Mouse (Mus musculus) erythroblast, adult 5-6 weeks (primary cell): ENCODE measurements around the gene Ltb4r1. TPM values are rescaled to one million over a fixed set of nuclear protein-coding genes. Genes with fewer than 3 reads are reported as not detected.

ENCODE experiments used
- ATAC-seq: replicated peaks from 2 replicates; pipeline ENCODE4 v1.8.0; 2016; ENCODE audit warnings: moderate number of reproducible peaks, mild to moderate bottlenecking, moderate TSS enrichment, inconsistent platforms; ENCODE audit not compliant: poor library complexity, low FRiP score, severe bottlenecking
- total RNA-seq, 2 experiments: library from RNA; stranded (forward) in 1 of 2; stranded (reverse) in 1 of 2; fragments of 150-400 nt in 1 of 2; fragments of 200-764, 138-1000 nt in 1 of 2; gene quantifications; 2 replicates each; pipeline versions ENCODE4 v1.2.3 to v1.2.4; 2015 to 2017; ENCODE audit warnings: low replicate concordance in 2 of 2

Ltb4r1 gene
- total RNA-seq (2015; ENCODE audit: low replicate concordance) (6.3 and 14.8 TPM in 2 replicates), total RNA-seq (2017; ENCODE audit: low replicate concordance) (9.3 and 21.8 TPM in 2 replicates)

DNA sequence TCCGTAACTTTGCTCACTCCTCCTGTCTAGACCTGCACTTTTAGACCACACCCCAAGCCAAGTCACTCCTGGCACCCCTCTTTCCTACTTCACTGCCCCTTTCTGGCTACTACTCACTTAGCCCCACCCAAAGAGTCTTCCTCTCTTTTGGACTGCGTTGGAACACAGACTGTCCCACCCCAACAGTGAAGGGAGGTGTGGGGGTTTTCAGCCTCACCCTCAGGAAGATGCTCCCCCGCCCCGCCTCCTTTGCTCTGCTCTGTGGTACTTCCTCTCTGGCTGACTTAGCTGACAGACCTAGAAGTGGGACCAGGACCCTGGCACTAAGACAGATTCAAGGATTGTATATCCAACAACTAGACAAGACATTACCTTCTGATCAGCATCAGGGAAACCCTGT lies at the start of gene Ltb4r1:
Ltb4r1 (plus strand) TSS at position 267 of the 400 bp plus-strand sequence.
- no peak for ATAC-seq

DNA sequence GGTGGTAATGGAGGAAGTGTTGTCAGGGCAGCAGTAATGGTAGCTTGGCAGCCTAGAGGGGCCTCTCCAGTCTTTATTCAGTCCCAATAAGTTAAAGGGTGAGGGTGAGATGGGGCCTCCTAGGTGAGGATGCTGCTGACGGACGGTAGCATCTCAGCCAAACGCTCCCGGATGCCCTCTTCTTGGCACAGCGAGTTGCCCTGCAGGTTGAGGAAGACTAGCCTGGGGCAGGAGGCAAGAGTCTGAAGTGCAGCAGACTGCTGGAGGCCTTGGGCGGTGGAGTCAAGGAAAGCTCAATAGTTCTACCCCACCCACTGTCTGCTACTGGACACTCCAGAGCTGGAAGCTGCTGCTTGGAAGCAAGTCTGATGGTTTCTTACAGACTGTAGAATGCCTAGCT lies 49.5 kb upstream of the Ltb4r1 start:
- ATAC-seq, result no peak

DNA sequence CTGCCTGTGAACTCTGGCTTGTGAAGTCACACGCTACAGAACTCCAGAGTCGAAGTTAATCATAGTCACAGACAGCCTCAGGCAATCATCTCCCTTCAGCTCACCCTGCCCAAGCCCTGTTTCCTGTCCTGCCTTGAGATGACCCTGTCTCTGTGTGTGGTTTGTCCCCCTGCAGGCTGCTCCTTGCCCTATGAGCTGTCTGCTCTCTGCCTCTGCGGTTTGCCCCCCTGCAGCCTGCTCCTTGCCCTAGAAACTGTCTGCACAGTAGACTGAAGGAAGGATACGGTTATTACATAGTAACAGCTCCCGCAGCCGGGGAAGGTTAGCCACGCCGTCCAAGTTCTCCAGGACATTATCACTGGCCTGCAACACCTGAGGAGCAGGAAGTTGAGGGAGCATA lies 48.9 kb upstream of the Ltb4r1 start:
- ATAC-seq, result no peak

DNA sequence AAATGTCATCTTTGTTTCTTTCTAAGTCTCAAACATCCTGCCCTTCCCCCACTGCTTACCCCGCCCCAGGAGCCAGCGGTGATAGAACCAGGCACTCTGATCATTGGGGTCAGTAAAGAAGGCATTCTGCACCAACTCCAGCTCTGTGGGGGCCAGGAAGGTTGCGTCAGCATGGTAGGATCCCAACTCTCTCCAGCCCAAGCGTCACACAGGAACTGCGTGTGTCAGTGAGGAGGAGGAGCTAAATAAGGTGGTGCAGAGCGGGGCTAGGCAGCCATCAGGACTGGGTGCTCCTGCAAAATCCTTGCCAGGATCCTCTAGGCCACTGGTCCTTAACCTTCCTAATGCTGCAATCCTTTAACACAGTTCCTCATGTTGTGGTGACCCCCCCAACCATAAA lies 46.0 kb upstream of the Ltb4r1 start:
- no peak for ATAC-seq

- ATAC-seq, result no peak
These were observed 45.1 kb upstream of the Ltb4r1 start for GRCm38 (mm10) chr14:55720666-55721065.

DNA sequence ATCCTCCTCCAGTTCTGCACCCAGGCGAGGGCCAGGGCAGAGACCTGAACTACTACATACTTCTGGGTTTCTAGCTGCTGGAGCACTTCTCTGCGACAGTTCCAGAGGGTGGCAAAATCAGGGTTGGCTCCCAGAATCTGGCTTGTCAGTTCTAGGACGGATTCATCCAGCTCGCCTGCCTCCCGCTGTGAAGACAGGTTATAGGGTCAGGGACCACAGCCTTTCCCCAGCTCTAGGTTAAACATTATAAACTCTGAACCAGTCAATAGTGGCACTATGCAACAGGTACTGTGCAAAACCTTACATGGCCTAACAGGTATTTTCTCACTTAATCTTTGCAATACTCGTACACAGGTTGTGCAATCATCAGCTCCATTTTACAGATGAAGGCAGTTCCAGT lies 44.7 kb upstream of the Ltb4r1 start:
- no peak for ATAC-seq

DNA sequence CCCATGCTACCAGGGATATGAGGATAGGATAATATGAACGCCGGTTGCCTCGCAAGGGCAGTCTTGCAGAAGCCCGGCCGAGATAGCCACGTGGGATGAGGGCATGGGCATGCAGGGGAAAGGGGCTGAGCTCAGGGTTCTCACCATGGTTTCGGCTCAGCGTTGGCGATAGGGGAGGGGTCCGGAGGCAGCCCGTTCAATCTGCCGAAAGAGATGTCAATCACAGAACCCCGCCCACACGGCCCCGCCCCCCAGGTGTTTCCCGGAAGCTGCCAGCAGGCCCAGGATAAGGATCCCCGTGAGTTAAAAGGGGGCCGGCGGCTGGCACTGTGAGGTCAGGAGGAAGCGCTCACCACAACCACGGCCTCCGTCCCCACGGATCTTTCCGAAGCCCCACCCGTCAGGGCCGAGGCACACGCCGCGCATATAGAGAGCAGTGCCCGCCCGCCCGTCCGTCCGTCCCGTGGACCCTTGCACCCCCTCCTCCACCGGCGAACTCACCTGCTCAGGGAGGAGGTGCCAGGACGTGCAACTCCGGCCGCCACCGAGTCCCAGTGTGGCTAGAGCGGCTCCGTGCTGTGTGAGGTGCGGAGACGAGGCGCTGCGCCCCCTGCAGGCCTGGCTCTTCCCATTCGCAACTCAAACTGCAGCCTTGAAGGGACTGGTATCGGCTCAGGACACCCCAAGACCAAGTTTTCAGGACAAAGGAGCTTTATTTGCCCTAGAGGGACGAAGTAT lies 43.9 kb upstream of the Ltb4r1 start, which contains the start of gene Rabggta:
Rabggta (minus strand) TSS at position 564 of the 738 bp plus-strand sequence.
- peak; percentile 93 for ATAC-seq

DNA sequence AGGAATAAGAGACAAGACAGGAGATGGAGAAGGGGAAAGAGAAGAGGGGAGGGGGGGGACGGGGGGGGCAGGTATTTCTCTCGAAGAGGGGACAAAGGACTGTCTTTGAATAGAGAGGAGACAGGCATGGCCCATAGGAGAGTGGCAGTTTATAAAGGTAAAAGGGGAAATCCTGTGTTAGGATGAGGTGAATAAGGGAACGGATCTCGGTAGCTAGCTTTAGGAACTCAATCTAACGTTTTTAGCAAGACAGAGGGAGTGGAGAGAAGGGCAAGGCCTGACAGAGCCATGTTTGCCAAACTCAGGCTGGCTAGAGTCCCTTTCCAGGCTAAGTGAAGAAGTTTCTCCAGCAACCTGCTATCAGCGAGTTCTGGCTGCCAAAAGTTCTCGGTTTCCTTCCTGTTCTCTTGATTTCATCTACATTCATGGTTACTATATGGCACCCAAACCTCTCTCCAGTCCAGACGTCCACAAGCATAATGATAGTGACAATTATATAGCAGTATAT lies 43.3 kb upstream of the Ltb4r1 start:
- no peak for ATAC-seq

GRCm38 (mm10) chr14:55723433-55723832 lies 42.3 kb upstream of the Ltb4r1 start:
- ATAC-seq, result peak; percentile 42; the same call in 1 of the 2 replicates

DNA sequence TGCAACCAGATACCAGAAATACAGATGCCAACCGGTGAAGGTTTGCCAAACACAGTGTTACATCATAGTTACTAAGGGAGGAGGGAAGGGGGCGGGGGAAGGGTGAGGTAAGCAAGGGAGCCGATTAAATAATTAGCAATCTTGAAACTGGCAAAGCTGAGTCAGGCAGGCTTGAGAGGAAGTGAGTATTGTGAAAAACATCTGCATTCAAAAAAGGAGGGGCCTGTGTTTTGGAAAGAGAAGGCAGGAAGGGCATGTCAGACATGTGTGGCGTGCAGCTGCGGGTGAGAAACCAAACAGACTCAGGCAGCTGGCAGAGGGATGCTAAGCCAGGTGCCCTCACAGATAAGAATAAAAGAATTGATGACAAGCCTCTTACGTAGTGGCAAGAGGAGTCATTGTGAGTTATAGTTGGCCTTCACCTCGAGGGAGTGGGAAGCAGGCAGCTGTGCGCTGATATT lies 41.3 kb upstream of the Ltb4r1 start:
- ATAC-seq, result no peak

DNA sequence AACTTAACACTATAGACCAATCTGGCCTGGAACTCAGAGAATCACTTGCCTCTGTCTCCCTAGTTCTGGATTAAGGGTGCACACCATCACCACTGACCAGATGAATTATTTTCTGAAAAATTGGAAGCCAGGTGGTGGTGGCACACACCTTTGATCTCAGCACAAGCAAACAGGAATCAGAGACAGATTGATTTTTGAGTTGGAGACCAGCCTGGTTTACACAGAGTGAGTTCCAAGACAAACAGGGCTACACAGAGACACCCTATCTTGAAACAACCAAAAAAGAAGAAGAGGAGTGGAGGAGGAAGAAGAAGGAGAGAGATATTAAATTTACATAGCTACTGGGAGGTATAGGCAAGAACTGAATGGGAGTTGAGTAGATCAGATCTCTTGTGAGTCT lies 39.5 kb upstream of the Ltb4r1 start:
- no peak for ATAC-seq

GRCm38 (mm10) chr14:55727889-55728685 lies 37.7 kb upstream of the Ltb4r1 start:
- no peak for ATAC-seq

- no peak for ATAC-seq
These were observed 35.6 kb upstream of the Ltb4r1 start for GRCm38 (mm10) chr14:55730116-55730515.

- ATAC-seq, result no peak
These were observed 35.2 kb upstream of the Ltb4r1 start for GRCm38 (mm10) chr14:55730531-55731032.

GRCm38 (mm10) chr14:55733889-55734288 lies 31.9 kb upstream of the Ltb4r1 start:
- ATAC-seq, result no peak

- no peak for ATAC-seq
These were observed 30.9 kb upstream of the Ltb4r1 start for GRCm38 (mm10) chr14:55734869-55735268.

DNA sequence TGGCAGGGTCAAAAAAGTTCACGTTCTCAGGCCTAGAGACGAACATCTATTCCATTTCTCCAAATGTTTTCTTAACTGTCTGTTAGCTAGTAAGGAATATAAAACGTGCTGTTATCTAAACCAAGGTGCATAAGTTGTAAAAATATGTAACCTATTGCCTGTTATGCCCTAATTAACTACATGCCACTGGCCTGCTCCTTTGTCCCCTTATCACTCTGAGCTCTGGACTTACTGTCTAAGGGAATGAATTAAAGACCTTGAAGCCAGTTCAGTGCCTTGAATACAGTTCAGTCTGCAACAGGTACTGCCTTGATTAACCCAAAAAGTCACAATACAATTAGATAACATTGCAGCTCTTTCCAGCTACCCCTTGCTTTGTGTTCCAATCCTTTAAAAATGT lies 30.4 kb upstream of the Ltb4r1 start:
- ATAC-seq, result no peak

GRCm38 (mm10) chr14:55735758-55736157 lies 30.0 kb upstream of the Ltb4r1 start:
- no peak for ATAC-seq

DNA sequence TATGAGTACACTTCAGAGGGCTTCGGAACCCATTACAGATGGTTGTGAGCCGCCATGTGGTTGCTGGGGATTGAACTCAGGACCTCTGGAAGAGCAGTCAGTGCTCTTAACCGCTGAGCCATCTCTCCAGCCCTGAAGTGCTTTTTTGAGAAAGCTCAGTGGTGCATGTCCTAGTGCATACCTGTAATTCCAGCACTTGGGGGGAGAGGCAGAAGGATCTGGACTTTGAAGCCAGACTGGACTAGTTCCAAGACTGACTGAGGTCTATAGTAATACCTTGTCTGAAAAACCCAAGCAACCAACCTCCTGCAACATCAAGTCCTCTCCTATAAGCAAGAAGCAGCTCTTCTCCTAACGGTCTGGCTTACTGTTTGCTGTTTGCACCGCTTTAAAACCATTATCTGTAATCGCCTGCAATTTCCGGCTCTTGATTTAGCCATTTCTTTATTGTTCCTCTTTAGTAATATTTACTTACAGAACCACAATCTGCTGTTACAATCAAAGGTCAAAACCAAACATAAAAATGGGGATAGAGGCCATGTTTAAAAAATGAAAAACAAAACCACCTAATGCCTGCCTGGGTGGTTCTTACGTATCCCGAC lies 28.6 kb upstream of the Ltb4r1 start:
- ATAC-seq, result no peak

DNA sequence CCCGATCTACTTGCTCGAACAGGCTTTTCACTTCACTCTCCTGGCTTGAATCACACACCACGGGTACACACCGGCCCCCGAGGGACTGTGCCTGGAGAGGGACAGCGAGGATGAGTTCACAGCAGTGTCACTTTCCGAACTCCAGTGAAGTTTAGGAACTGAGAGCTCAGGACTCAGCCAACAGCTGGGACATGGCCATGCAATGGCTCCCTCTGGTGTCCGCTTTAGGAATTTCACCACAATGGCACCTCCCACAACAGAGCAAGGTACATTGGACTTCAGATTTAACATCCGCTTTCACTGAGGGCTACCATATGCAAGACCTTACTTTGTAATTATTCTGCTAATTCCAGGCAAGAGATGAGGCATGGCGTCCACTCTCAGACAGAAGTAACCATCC lies 22.1 kb upstream of the Ltb4r1 start:
- ATAC-seq, result peak; percentile 67
